Mouse (Mus musculus): ENCODE measurements at regions not wholly inside any gene's neighbourhood (a gene's known extent, or its start where the extent isn't known, plus 50 kb on each side); places are given as distances from the start of the nearest gene placed in this dataset.

GRCm38 (mm10) chr8:104027161-104027821 lies 74.1 kb upstream of the Cdh5 start:
- no peak for TF ChIP-seq CTCF (IDR thresholded peaks at IDR 0.05; ENCODE audit: control insufficient read depth, insufficient read depth, insufficient read length)
- no peak for TF ChIP-seq MYOG (IDR thresholded peaks at IDR 0.05; ENCODE audit: control insufficient read depth, extremely low read depth, insufficient read length)
- no peak for TF ChIP-seq CEBPB (IDR thresholded peaks at IDR 0.05; ENCODE audit: low read depth)
- no peak for TF ChIP-seq MAX (IDR thresholded peaks at IDR 0.05)

Data from C2C12 (cell line).